Mouse (Mus musculus): Measurements from ENCODE around the gene Zfp964. TPM values are rescaled to one million over a fixed set of nuclear protein-coding genes. Genes with fewer than 3 reads are reported as not detected.
"Not testable (repeated sequence)": the region's sequence is repeated elsewhere in the genome, so short reads cannot be mapped to it uniquely, and the experiment has no call there.

Gene Zfp964
- polyA plus RNA-seq (2017; shearing (Covaris generic)): under 1 TPM; 0.89 to 0.95 TPM

GRCm38 (mm10) chr8:69654358-69654981, at the start of gene Zfp964:
Gene Zfp964 (plus strand): TSS chr8:69654479.
- peak; percentile 98 for ATAC-seq

- no peak for ATAC-seq
Observed at GRCm38 (mm10) chr8:69614687-69615086, 39.6 kb upstream of the Zfp964 start.

DNA sequence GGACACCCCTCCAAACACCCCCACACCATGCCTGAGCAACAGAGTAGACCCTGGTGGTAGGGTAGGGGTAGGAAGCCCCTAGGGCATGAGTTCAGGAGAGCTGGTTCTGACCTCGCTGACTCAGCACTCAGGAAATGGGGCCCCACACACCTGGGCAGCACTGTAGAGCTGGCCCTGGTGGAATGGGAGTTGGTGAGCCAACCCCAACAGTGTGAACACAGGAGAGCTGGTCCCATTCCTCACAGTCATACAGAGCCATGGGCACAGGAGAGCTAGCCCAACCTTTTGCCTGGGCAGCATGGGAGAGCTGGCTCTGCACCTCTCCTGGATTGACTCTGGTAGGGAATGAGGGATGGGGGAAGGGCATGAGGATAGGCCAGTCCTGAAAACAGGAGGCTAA, 36.2 kb upstream of the Zfp964 start:
- ATAC-seq: no peak

GRCm38 (mm10) chr8:69625095-69625789, 29.0 kb upstream of the Zfp964 start, which contains the start of gene Zfp868:
Gene Zfp868 (minus strand): TSS chr8:69625548.
- ATAC-seq: peak; percentile 94

GRCm38 (mm10) chr8:69653808-69654357, 396 bp upstream of the Zfp964 start:
- ATAC-seq: no peak

GRCm38 (mm10) chr8:69661294-69661693, 7.0 kb downstream of the Zfp964 start:
- ATAC-seq: no peak

GRCm38 (mm10) chr8:69665051-69665450, 10.8 kb downstream of the Zfp964 start:
- ATAC-seq: not testable (repeated sequence)

- ATAC-seq: no peak
Observed at GRCm38 (mm10) chr8:69701810-69702209, 47.5 kb downstream of the Zfp964 start.

GRCm38 (mm10) chr8:69710624-69711023, 56.3 kb downstream of the Zfp964 start, which contains the start of gene Zfp869:
Gene Zfp869 (minus strand): TSS chr8:69710724.
- not testable (repeated sequence) for ATAC-seq

DNA sequence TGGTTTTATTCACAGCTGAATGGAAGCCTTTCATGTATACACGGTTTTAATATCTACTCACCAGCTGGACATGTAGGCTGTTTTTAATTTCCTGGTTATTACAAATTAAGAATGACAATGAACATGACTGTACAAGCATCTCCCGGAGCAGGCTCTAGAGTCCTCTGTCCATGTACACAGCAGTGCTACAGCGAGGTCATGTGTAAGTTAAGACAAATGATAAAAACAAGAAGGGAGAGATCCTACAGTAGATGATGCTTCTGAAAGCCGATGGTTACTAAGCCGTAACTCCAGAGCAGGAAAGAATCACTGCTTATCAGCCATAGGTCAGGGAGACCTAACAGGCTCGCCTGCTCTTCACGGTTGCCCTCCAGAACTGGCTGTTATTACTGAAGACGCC, 59.2 kb downstream of the Zfp964 start:
- no peak for ATAC-seq

DNA sequence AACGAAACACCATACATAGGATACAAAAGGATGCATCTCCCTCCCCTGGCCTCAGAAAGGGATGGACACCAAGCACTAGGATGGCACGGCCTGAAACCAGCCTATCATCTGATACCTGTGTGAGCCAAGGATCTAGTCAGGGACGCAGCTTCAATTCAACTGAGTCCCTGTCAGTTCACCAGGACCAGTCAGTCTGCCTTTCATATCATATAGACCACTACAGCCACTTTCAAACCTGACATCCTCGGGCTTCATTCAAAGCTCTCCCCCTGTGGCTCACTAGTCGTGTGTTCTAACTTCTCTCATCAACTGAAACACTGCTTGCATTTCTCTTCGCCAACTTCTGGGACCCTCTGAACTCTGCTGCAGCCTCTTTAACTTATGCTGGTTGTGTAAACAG, 61.1 kb downstream of the Zfp964 start:
- ATAC-seq: no peak

Other genes starting within 250 kb of the Zfp964 start
- not detected for gene Gm9495, start 200.9 kb upstream of the Zfp964 start, polyA plus RNA-seq (2017; shearing (Covaris generic))
- not detected for gene Gm7697, start 131.5 kb upstream of the Zfp964 start, polyA plus RNA-seq (2017; shearing (Covaris generic))
- gene Zfp868, start 28.9 kb upstream of the Zfp964 start, polyA plus RNA-seq (2017; shearing (Covaris generic)): 10 to 100 TPM; 34.9 to 47.5 TPM
- gene Zfp869, start 56.2 kb downstream of the Zfp964 start, polyA plus RNA-seq (2017; shearing (Covaris generic)): 10 to 100 TPM; 49.1 to 73.3 TPM
- gene Zfp963, start 95.5 kb downstream of the Zfp964 start, polyA plus RNA-seq (2017; shearing (Covaris generic)): 1 to 10 TPM; 6.8 to 8.1 TPM
- gene Gm20422, start 120.4 kb downstream of the Zfp964 start, polyA plus RNA-seq (2017; shearing (Covaris generic)): 1 to 10 TPM; 2.1 to 3.2 TPM
- 10 to 100 TPM; 20.4 to 28.0 TPM for gene Atp13a1, start 136.7 kb downstream of the Zfp964 start, polyA plus RNA-seq (2017; shearing (Covaris generic))
- gene Zfp866, start 136.7 kb downstream of the Zfp964 start, polyA plus RNA-seq (2017; shearing (Covaris generic)): 10 to 100 TPM; 16.4 to 23.9 TPM
- 100 to 1,000 TPM in 1 of 2 experiments, 10 to 100 TPM in 1; 71.9 to 150 TPM for gene Gmip, start 154.2 kb downstream of the Zfp964 start, polyA plus RNA-seq (2017; shearing (Covaris generic))
- gene Lpar2, start 167.9 kb downstream of the Zfp964 start, polyA plus RNA-seq (2017; shearing (Covaris generic)): under 1 TPM; 0.74 to 0.75 TPM
- 10 to 100 TPM; 10.2 to 17.1 TPM for gene Pbx4, start 178.0 kb downstream of the Zfp964 start, polyA plus RNA-seq (2017; shearing (Covaris generic))
- not detected for gene Cilp2, start 233.2 kb downstream of the Zfp964 start, polyA plus RNA-seq (2017; shearing (Covaris generic))
- under 1 TPM in 1 of 2 experiments, not detected in 1; 0.24 TPM for gene Tssk6, start 247.7 kb downstream of the Zfp964 start, polyA plus RNA-seq (2017; shearing (Covaris generic))
- gene Ndufa13, start 248.1 kb downstream of the Zfp964 start, polyA plus RNA-seq (2017; shearing (Covaris generic)): 100 to 1,000 TPM; 184 to 253 TPM
- 1 to 10 TPM in 1 of 2 experiments, under 1 TPM in 1; 0.91 to 1.6 TPM for gene Yjefn3, start 248.2 kb downstream of the Zfp964 start, polyA plus RNA-seq (2017; shearing (Covaris generic))